Mouse (Mus musculus) forebrain, embryonic 11.5 days (tissue): ENCODE measurements around the gene Srsf10. TPM values are rescaled to one million over a fixed set of nuclear protein-coding genes. Genes with fewer than 3 reads are reported as not detected.

Experiments
- ATAC-seq: fragments of 200-750 bp; cut with Nextera tagmentation; replicated peaks from 2 replicates; pipeline ENCODE4 v1.8.0; 2017; ENCODE audit warnings: moderate TSS enrichment; ENCODE audit not compliant: low FRiP score
- DNase-seq: peaks from one replicate; pipeline ENCODE4 v3.0.0-alpha.2; 2017; ENCODE audit warnings: low spot score
- H3K27ac ChIP-seq: fragments of 300-500 bp; sonication (generic); 2 replicates; pipeline ENCODE4 v1.5.1; 2014; ENCODE audit warnings: low read depth, low read length
- H3K27me3 ChIP-seq: fragments of 300-500 bp; sonication (generic); 2 replicates; pipeline ENCODE4 v1.6.1; 2014; ENCODE audit warnings: mild to moderate bottlenecking, low read length, mixed read lengths; ENCODE audit not compliant: control insufficient read depth, insufficient read depth
- H3K36me3 ChIP-seq: fragments of 300-500 bp; sonication (generic); 2 replicates; pipeline ENCODE4 v1.6.1; 2014; ENCODE audit warnings: mild to moderate bottlenecking, low read length, moderate library complexity, mixed read lengths; ENCODE audit not compliant: control insufficient read depth, insufficient read depth
- H3K4me1 ChIP-seq: fragments of 300-500 bp; sonication (generic); replicated peaks from 2 replicates; pipeline ENCODE4 v1.6.1; 2014; ENCODE audit warnings: low read length, mixed read lengths; ENCODE audit not compliant: control insufficient read depth, insufficient read depth
- H3K4me2 ChIP-seq: fragments of 300-500 bp; sonication (generic); 2 replicates; pipeline ENCODE4 v1.6.1; 2014; ENCODE audit warnings: low read depth, mild to moderate bottlenecking, low read length, moderate library complexity, mixed read lengths; ENCODE audit not compliant: severe bottlenecking
- H3K4me3 ChIP-seq: fragments of 300-500 bp; sonication (generic); 2 replicates; pipeline ENCODE4 v1.5.1; 2014; ENCODE audit warnings: low read depth, low read length
- H3K9ac ChIP-seq: fragments of 300-500 bp; sonication (generic); 2 replicates; pipeline ENCODE4 v1.6.1; 2014; ENCODE audit warnings: low read length
- H3K9me3 ChIP-seq: fragments of 300-500 bp; sonication (generic); 2 replicates; pipeline ENCODE4 v1.6.1; 2016; ENCODE audit warnings: low read length, mixed read lengths; ENCODE audit not compliant: control insufficient read depth
- WGBS: fragments of 180-500 bp; shearing (Covaris S2); extraction: QIAGEN DNeasy Blood & Tissue Kit; methylation state at CpG from one replicate; pipeline ENCODE4 v1.1.7; 2014; 5-methylcytosine and 5-hydroxymethylcytosine counted together
- polyA plus RNA-seq: library from polyadenylated mRNA; unstranded; fragments of >200 nt; fragmentation: Nextera tagmentation; extraction: Ambion mirVana; gene quantifications from 2 replicates; pipeline ENCODE4 v1.2.1, GENCODE M21; 2014

The Srsf10 gene
- polyA plus RNA-seq, 1 experiment from 2014 or later, result 452 TPM

GRCm38 (mm10) chr4:135850411-135851095 lies 5.0 kb upstream of the Srsf10 start:
- Histone ChIP-seq H3K27me3 (no peaks in the 10 kb centered on the region), H3K4me3 (no peak overlapping the region), H3K27ac (0 out of 2 replicates have a peak overlapping the region, but pooled peaks have one; percentile 7), H3K9me3 (no peaks in the 10 kb centered on the region), H3K4me2 (no peak overlapping the region), H3K9ac (peak overlapping the region; percentile 23; the same call in 1 of the 2 replicates), H3K36me3 (no peaks in the 10 kb centered on the region), H3K4me1 (peaks cover 4% of the 10 kb centered on the region)
- ATAC-seq (no peak), DNase-seq (no peak)
- 40% methylated on average over 13 of the region's 13 CpGs for WGBS

- DNase-seq (no peak), ATAC-seq (no peak)
- no peak overlapping the region for H3K27ac ChIP-seq
- WGBS, result 82% methylated on average over 9 of the region's 9 CpGs
- no peak overlapping the region for H3K4me3 ChIP-seq
- peaks cover 4% of the 10 kb centered on the region for H3K4me1 ChIP-seq
- no peaks in the 10 kb centered on the region for H3K36me3 ChIP-seq
- no peak overlapping the region for H3K9ac ChIP-seq
- H3K9me3 ChIP-seq, result no peaks in the 10 kb centered on the region
- H3K27me3 ChIP-seq, result no peaks in the 10 kb centered on the region
- H3K4me2 ChIP-seq, result no peak overlapping the region
These were observed 3.6 kb upstream of the Srsf10 start for GRCm38 (mm10) chr4:135851942-135852341.

GRCm38 (mm10) chr4:135853987-135854546 lies 1.5 kb upstream of the Srsf10 start:
- H3K4me3 ChIP-seq, result no peak overlapping the region
- WGBS, result 95% methylated on average over 14 of the region's 14 CpGs
- no peak overlapping the region for H3K27ac ChIP-seq
- no peaks in the 10 kb centered on the region for H3K36me3 ChIP-seq
- DNase-seq (no peak), ATAC-seq (no peak)
- peaks cover 7% of the 10 kb centered on the region for H3K4me1 ChIP-seq
- peak overlapping the region; percentile 13; the same call in 1 of the 2 replicates for H3K9ac ChIP-seq
- H3K9me3 ChIP-seq, result no peaks in the 10 kb centered on the region
- H3K4me2 ChIP-seq, result no peak overlapping the region
- H3K27me3 ChIP-seq, result no peaks in the 10 kb centered on the region

GRCm38 (mm10) chr4:135854630-135855029 lies 917 bp upstream of the Srsf10 start:
- Histone ChIP-seq H3K4me2 (peak overlapping the region; percentile 89; the same call in 1 of the 2 replicates), H3K4me3 (no peak overlapping the region), H3K9me3 (no peaks in the 10 kb centered on the region), H3K4me1 (peaks cover 8% of the 10 kb centered on the region), H3K36me3 (no peaks in the 10 kb centered on the region; the same call in 1 of the 2 replicates), H3K27me3 (no peaks in the 10 kb centered on the region), H3K9ac (peak overlapping the region; percentile 99; the same call in 1 of the 2 replicates), H3K27ac (peak overlapping the region; percentile 97)
- 73% methylated on average over 11 of the region's 11 CpGs for WGBS
- DNase-seq, result no peak
- no peak for ATAC-seq

- no peak for DNase-seq
- peaks cover 11% of the 10 kb centered on the region for H3K4me1 ChIP-seq
These were observed 467 bp upstream of the Srsf10 start for GRCm38 (mm10) chr4:135855080-135855479.

GRCm38 (mm10) chr4:135856223-135857091 lies 910 bp downstream of the Srsf10 start:
- Histone ChIP-seq H3K27me3 (no peaks in the 10 kb centered on the region), H3K4me2 (peak overlapping the region; percentile 79), H3K36me3 (no peaks in the 10 kb centered on the region; the same call in 1 of the 2 replicates), H3K9ac (peak overlapping the region; percentile 80), H3K9me3 (no peaks in the 10 kb centered on the region), H3K4me3 (peak overlapping the region; percentile 71), H3K4me1 (peaks cover 9% of the 10 kb centered on the region; the same call in 1 of the 2 replicates), H3K27ac (peak overlapping the region; percentile 97)
- ATAC-seq (peak; percentile 71), DNase-seq (peak; percentile 87)
- under 1% methylated on average over 82 of the region's 91 CpGs for WGBS

More at GRCm38 (mm10) chr4:135855080-135855479, 467 bp upstream of the Srsf10 start:
- Histone ChIP-seq H3K27ac (peak overlapping the region; percentile 97), H3K4me2 (peak overlapping the region; percentile 89), H3K4me3 (peak overlapping the region; percentile 71), H3K36me3 (no peaks in the 10 kb centered on the region; the same call in 1 of the 2 replicates), H3K9ac (peak overlapping the region; percentile 99), H3K27me3 (no peaks in the 10 kb centered on the region), H3K9me3 (no peaks in the 10 kb centered on the region)
- ATAC-seq, result peak; percentile 21
- 13% methylated on average over 6 of the region's 6 CpGs for WGBS

- Histone ChIP-seq H3K4me2 (peak overlapping the region; percentile 79), H3K4me3 (peak overlapping the region; percentile 71), H3K4me1 (peaks cover 9% of the 10 kb centered on the region; the same call in 1 of the 2 replicates), H3K9me3 (no peaks in the 10 kb centered on the region), H3K36me3 (no peaks in the 10 kb centered on the region; the same call in 1 of the 2 replicates), H3K27me3 (no peaks in the 10 kb centered on the region), H3K9ac (peak overlapping the region; percentile 80), H3K27ac (no peak overlapping the region)
- WGBS, result 16% methylated on average over 7 of the region's 7 CpGs
- DNase-seq (no peak), ATAC-seq (no peak)
These were observed 2.1 kb downstream of the Srsf10 start for GRCm38 (mm10) chr4:135857597-135858186.

GRCm38 (mm10) chr4:135868996-135869395 lies 13.4 kb downstream of the Srsf10 start:
- Histone ChIP-seq H3K9me3 (no peaks in the 10 kb centered on the region), H3K36me3 (no peaks in the 10 kb centered on the region; the same call in 1 of the 2 replicates), H3K4me2 (no peak overlapping the region), H3K27me3 (no peaks in the 10 kb centered on the region), H3K9ac (no peak overlapping the region), H3K27ac (no peak overlapping the region), H3K4me3 (no peak overlapping the region), H3K4me1 (peaks cover 6% of the 10 kb centered on the region; the same call in 1 of the 2 replicates)
- no peak for DNase-seq
- 81% methylated on average over 2 of the region's 2 CpGs for WGBS
- ATAC-seq, result no peak
